Mouse (Mus musculus): ENCODE data around the gene Herc2. TPM values are rescaled to one million over a fixed set of nuclear protein-coding genes. Genes with fewer than 3 reads are reported as not detected.

Gene Herc2
- total RNA-seq, 2 experiments from 2014 or later: 145 to 150 TPM

DNA sequence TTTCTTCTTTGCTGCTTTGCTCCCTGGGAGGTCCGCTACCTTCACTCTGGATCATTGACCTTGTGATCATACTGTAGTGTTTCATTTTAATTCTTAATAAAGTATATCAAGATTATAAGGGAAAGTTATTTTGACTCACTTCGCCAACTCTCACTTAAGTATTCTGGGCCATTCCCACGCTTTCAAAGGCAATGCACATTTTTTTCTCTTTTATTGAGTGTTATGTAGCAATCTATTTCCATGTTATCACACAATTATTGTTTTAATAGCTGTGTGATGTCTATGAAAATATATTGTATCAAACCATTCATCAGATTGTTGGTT lies 30.1 kb upstream of the Herc2 start, which contains the start of gene Nipa1:
Gene Nipa1 (minus strand): TSS at position 25 of the 324 bp plus-strand sequence.
- intact Hi-C loops (cut with DNase I): loop anchor here (1.0 to 2.0 kb wide), 3 partner anchors 25 to 33 kb away; partner anchors contain the start of gene Herc2
- peak within 1 kb of the TSS; percentile 97 for H3K27ac ChIP-seq
- H3K4me3 ChIP-seq: peak within 1 kb of the TSS; percentile 89
- TF ChIP-seq CTCF (IDR thresholded peaks at IDR 0.05): no peak
- DNase-seq (ENCODE audit: extremely low spot score in 1 of 2, low spot score in 2 of 2): no peak

DNA sequence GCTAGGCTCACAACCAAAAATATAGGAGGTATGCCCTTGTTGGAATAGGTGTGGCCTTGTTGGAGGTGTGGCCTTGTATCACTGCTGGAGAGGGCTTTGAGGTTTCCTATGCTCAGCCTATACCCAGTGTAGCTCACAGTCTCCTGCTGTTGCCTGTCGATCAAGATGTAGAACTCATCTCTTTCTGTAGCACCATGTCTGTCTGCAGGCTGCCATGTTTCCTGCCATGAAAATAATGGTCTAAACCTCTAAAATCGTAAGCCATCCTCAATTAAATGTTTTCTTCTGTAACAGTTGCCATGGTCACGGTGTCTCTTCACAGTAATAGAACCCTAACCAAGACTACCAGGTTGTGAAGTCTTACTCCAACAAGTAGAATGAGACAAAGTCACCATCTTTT lies 26.4 kb upstream of the Herc2 start:
- intact Hi-C loops (cut with DNase I): no loop called here
- H3K27ac ChIP-seq: no peak overlapping the region
- TF ChIP-seq CTCF (IDR thresholded peaks at IDR 0.05): no peak
- DNase-seq (ENCODE audit: extremely low spot score in 1 of 2, low spot score in 2 of 2): no peak
- no peak overlapping the region for H3K4me3 ChIP-seq

DNA sequence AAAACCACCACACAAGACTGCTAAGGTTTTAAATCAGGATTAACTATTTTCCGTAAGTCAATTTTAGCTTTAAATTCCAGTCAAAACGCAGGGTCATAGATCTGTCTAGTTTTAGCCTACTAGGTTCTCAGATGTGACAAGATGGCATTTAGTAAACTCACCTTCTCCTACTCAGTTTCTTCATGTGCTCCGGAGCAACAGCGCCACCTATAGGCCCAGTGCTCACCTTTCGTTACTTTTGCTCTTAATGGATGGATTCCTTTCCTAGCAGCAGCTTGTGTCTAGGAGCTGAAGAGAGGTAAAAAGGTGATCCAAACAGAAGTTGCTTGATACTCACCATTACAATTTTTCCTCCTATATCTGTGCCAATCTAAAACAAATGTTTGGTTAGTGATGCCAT lies 7.6 kb upstream of the Herc2 start:
- Histone ChIP-seq H3K27ac (no peak overlapping the region), H3K4me3 (no peak overlapping the region)
- intact Hi-C loops (cut with DNase I): loop anchor here (1.0 kb wide), 1 partner anchor 56 kb away; no protein-coding TSS in a partner anchor
- peak; percentile 89 for TF ChIP-seq CTCF (IDR thresholded peaks at IDR 0.05)
- DNase-seq (ENCODE audit: extremely low spot score in 1 of 2, low spot score in 2 of 2): peak; percentile 76 to 78

DNA sequence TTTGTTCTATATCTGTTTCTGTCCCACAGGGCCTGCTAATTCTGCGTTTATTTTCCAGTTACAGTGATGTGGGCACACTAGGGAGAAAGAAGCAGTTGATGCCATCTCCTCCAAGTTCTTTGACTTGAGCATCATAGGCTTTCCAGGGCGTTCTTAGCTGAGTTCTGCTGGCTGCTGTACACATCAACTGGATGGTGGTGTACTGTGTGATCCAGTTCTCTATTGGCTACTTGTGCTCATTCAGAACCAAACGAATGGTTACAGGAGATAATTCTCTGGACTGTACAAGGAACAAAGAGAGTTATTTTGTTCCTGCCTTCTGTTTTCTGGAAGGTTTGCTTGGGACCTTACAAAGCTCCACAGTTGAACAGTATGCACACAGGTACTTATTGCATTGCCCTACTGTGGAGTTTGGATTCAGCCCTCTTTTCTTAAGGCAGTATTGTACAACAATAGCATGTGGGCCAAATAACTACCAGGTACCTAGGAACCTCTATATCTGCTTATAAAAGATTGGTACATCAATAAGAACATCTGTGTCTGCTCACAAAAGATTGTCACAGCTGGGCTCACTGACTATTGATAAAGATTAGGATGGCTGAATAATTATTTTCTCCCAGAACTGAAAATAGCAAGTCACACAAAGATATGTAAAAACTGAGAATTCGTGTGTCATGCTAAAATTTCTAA lies 6.3 kb upstream of the Herc2 start:
- intact Hi-C loops (cut with DNase I): no loop called here
- no peak for TF ChIP-seq CTCF (IDR thresholded peaks at IDR 0.05)
- DNase-seq (ENCODE audit: extremely low spot score in 1 of 2, low spot score in 2 of 2): no peak
- Histone ChIP-seq H3K4me3 (no peak overlapping the region), H3K27ac (no peak overlapping the region)

DNA sequence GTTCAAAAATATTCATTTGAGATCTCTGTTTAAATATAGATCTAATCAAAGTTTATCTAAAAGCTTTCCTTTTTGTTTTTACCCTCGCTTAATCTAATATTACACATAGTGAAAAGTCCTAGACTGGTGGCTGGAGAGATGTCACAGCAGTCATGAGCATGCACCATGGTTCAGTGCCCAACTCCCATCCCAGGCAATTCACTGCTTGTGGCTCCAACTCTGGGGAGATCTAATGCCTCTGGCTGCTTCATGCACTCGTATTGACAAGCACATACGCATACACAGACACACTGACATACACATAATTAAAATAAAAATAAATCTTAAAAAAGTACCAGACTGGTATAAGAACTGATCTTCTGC lies 5.7 kb upstream of the Herc2 start:
- Histone ChIP-seq H3K27ac (no peak overlapping the region), H3K4me3 (no peak overlapping the region)
- intact Hi-C loops (cut with DNase I): no loop called here
- TF ChIP-seq CTCF (IDR thresholded peaks at IDR 0.05): no peak
- DNase-seq (ENCODE audit: extremely low spot score in 1 of 2, low spot score in 2 of 2): no peak

DNA sequence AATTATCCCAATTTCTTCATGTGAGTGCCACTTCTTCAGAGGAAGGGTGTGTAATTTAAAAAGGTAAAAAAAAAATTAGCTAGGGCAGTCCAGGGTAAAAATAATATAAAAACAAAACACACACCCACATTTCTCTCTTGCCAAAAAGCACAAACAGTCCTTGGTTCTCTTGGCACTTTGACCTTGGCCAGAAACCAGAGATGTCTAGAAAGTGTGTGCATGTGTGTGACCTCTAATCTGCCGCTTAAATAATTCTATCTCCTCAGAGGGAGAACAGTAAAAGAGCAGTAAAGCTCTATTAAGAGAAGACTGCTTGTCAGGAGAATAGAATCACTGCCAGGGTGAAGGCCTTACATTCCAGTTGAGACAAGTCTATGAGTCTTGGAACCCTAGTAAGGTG lies 2.8 kb upstream of the Herc2 start:
- no peak overlapping the region for H3K4me3 ChIP-seq
- H3K27ac ChIP-seq: no peak overlapping the region
- intact Hi-C loops (cut with DNase I): no loop called here
- no peak for TF ChIP-seq CTCF (IDR thresholded peaks at IDR 0.05)
- DNase-seq (ENCODE audit: extremely low spot score in 1 of 2, low spot score in 2 of 2): no peak

DNA sequence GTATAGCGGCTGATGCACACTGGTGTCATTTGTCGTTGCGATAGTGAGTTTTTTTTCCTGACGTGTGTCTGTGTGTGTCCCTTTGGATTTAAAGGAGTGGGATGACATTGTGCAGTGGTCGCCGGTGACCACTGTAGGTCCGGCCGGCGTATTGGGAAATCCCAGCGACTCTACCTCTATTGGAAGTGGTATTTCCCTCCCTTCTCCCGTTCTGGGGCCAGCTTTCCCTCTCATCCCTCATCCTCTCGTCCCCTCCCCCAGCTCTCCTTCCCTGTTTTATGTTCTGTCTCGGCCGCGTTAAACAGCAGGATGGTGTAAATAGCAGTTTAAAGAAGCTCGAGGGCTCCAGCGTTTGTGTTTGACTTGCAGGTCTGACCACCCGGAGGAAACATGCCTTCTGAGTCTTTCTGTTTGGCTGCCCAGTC lies 503 bp downstream of the Herc2 start:
- TF ChIP-seq CTCF (IDR thresholded peaks at IDR 0.05): no peak
- intact Hi-C loops (cut with DNase I): loop anchor here (1.0 kb wide), 1 partner anchor 31 kb away; the partner anchor contains the start of gene Nipa1
- H3K27ac ChIP-seq: peak overlapping the region; percentile 86
- peak; percentile 19 to 25 for DNase-seq (ENCODE audit: extremely low spot score in 1 of 2, low spot score in 2 of 2)
- peak overlapping the region; percentile 60 for H3K4me3 ChIP-seq

DNA sequence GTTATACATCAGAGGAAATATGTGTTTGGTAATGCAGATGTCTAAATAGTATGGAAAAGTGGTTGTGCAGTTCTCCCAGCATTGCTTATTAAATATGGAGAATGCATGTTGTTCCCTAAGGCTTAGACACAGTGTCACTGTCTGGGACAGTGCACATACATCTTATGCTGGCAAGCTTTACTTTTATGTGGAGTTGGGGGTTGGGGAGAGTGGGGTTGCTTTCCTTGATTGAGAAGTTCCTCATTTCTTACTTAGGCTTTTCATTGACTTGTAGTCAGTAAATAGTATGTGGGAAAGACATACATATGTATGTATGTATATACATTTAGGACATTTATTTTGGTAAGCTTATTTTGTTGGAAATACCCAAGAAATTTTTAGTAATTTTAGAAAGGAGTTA lies 3.0 kb downstream of the Herc2 start:
- intact Hi-C loops (cut with DNase I): no loop called here
- Histone ChIP-seq H3K4me3 (no peak overlapping the region), H3K27ac (no peak overlapping the region)
- no peak for TF ChIP-seq CTCF (IDR thresholded peaks at IDR 0.05)
- no peak for DNase-seq (ENCODE audit: extremely low spot score in 1 of 2, low spot score in 2 of 2)

DNA sequence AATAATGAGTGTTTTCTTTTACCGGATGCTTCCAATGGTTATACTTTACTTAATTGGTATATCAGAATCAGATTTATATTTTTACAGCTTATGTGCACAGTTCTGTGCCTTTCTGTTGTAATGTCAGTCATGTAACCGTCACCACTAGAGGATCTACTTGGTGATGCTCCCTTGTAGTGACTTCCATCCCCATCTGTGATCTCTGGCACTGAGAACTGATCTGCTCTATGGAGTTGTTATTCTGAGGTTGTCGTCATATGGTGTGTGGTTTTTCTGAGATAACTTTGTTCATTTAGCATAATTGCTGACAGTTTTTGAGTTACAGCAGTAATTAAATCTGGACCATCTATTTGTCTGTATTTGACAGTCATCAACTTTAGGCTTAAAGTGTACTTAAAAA lies 5.3 kb downstream of the Herc2 start:
- intact Hi-C loops (cut with DNase I): no loop called here
- no peak overlapping the region for H3K4me3 ChIP-seq
- no peak for DNase-seq (ENCODE audit: extremely low spot score in 1 of 2, low spot score in 2 of 2)

DNA sequence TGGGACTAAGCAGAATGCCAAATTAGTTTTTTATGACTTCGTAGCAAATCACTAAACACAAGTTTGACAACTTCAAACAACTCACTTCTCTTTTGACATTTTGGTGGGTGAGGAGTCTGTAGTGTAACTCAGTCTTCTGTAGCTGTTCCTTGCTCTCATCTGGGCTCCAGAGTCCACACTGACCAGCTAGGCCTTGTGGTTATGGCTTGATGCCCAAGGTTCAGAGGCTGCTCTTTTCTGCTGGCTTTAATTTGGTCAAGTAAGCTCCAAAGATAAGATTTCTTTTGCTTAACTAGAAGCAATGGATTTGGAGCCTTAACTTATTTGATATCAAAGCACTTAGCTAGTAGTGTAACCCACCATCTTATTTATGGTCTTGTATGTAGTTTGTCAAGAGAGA lies 14.9 kb downstream of the Herc2 start:
- H3K4me3 ChIP-seq: no peak overlapping the region
- no peak for DNase-seq (ENCODE audit: extremely low spot score in 1 of 2, low spot score in 2 of 2)
- H3K27ac ChIP-seq: no peak overlapping the region
- TF ChIP-seq CTCF (IDR thresholded peaks at IDR 0.05): no peak
- intact Hi-C loops (cut with DNase I): no loop called here

More for the DNA sequence above, 5.3 kb downstream of the Herc2 start:
- TF ChIP-seq CTCF (IDR thresholded peaks at IDR 0.05): no peak
- H3K27ac ChIP-seq: no peak overlapping the region

DNA sequence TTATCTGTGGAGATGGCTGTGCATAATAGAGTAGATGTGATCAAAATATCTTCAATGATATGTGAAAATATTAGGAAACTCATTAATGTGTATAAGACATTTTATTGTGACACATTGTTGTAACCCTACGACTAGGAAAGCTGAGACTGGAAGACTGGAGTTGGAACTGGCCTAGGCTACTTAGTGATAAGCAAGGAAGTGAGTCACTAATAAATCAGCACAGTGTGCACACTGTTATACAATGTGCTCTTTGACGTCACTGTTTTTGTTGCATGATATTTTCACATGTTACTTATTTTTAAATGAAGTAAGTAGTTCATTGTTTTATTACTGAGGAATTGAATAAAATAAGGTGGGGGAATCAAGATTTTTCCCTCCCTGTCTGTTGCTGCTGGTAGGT lies 16.1 kb downstream of the Herc2 start:
- DNase-seq (ENCODE audit: extremely low spot score in 1 of 2, low spot score in 2 of 2): no peak
- TF ChIP-seq CTCF (IDR thresholded peaks at IDR 0.05): no peak
- intact Hi-C loops (cut with DNase I): no loop called here
- Histone ChIP-seq H3K27ac (no peak overlapping the region), H3K4me3 (no peak overlapping the region)

DNA sequence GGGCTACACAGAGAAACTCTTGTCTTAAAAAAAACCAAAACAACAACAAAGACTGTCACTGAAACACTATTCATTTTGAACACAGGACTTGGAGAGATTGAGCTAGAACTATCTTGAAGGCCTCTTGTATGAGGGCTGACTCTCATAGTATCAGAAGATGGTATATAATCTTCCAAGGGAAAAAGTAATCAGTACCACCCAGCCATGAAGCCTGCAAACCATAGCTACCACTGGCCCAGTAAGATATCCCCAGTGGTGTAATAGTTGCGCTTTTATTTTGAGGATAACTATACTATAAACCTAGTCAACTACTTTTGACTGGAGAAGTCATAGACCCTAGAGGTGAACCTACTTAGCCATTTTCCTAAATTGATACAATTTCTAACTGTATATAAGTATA lies 16.6 kb downstream of the Herc2 start:
- no peak for TF ChIP-seq CTCF (IDR thresholded peaks at IDR 0.05)
- intact Hi-C loops (cut with DNase I): no loop called here
- DNase-seq (ENCODE audit: extremely low spot score in 1 of 2, low spot score in 2 of 2): no peak
- Histone ChIP-seq H3K27ac (no peak overlapping the region), H3K4me3 (no peak overlapping the region)

DNA sequence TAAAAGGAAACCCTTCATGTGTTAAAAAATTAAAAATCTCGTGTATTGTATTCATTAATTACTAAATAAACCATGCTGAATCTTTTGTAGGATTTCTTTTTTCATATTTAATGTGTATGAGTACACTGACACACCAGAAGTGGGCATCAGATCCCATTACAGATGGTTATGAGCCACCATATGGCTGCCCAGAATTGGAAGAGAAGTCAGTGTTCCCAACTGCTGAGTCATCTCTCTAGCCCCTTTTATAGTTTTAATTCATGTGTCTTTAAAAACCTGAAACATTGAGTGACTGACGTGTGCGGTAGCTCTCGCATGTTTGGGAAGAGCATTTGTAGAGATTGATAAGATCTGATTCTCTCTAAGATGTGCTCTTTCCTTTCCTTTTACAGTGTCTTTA lies 21.7 kb downstream of the Herc2 start:
- DNase-seq (ENCODE audit: extremely low spot score in 1 of 2, low spot score in 2 of 2): peak in 1 of 2 experiments; percentile 25
- intact Hi-C loops (cut with DNase I): loop anchor here (2.0 kb wide), 1 partner anchor 17 kb away; no protein-coding TSS in a partner anchor
- H3K27ac ChIP-seq: peak overlapping the region; percentile 37; the same call in 1 of the 2 replicates
- TF ChIP-seq CTCF (IDR thresholded peaks at IDR 0.05): no peak
- H3K4me3 ChIP-seq: no peak overlapping the region

Data from left cerebral cortex, adult 2 months (tissue).